Mouse (Mus musculus) liver, postnatal 0 days (tissue): ENCODE data around the gene Chrna10.

Experiments used
- CTCF ChIP-seq: sonication (generic); IDR thresholded peaks from 2 replicates; pipeline ENCODE4 v1.5.1; 2016; ENCODE audit warnings: antibody characterized with exemption, low read depth
- EP300 ChIP-seq: IDR thresholded peaks from 2 replicates; pipeline ENCODE4 v1.6.1; 2016; ENCODE audit warnings: antibody characterized with exemption, low read depth, mild to moderate bottlenecking

GRCm38 (mm10) chr7:102137464-102137863, 20.8 kb upstream of the Chrna10 start:
- TF ChIP-seq EP300 = no peak
- peak; percentile 77 for TF ChIP-seq CTCF
